Mouse (Mus musculus) right cerebral cortex, postnatal 10 days (tissue): ENCODE data around the gene Zfp30.

Experiments
- DNase-seq, 2 experiments: peaks; one replicate each; pipeline ENCODE4 v3.0.0; 2021; ENCODE audit warnings: low spot score in 2 of 2

The Zfp30 gene

GRCm38 (mm10) chr7:29829804-29830203 is 46.0 kb downstream of the Zfp30 start:
- no peak for DNase-seq

GRCm38 (mm10) chr7:29836816-29837215 is 53.0 kb downstream of the Zfp30 start:
- no peak for DNase-seq

DNA sequence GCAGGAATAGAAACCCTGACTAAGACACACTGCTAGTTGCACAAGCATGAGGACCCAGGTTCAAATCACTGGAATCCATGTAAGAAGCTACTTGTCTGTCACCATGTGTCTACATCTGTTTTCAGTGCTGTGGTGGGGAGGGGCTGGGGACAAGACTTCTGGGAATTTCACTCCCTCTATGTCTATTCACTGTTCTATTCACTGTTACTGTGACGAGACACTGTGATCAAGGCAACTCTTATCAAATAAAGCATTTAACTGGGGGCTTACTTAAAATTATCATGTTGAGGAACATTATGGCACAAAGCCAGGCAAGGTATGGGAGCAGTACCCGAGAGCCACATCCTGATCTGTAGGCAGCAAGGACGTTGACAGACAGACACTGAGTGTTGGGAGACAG is 55.5 kb downstream of the Zfp30 start:
- no peak for DNase-seq

DNA sequence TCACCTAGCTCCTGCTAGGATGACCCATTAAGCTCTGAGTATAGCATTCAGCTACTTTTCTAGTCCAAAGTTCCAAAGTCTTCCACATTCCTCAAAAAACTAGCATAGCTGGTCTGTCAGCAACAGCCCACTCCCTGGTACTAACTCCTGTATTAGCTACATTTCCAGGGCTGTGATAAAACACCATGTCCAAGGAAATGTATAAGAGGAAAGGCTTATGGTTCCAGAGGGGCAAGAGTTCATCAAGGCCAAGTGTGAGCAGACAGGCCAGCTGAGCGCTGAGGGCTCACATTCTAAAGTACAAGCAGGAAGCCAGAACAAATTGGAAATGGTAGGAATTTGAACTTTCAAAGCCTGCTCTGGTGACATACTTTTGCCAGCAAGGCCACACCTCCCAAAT is 58.3 kb downstream of the Zfp30 start:
- DNase-seq, result no peak
